Mouse (Mus musculus) neural tube, embryonic 11.5 days (tissue): ENCODE data around the gene P2ry2. TPM values are rescaled to one million over a fixed set of nuclear protein-coding genes. Genes with fewer than 3 reads are reported as not detected.

Source experiments
- ATAC-seq: fragments of 200-750 bp; cut with Nextera tagmentation; 2 replicates; pipeline ENCODE4 v1.8.0; 2017; ENCODE audit warnings: moderate number of reproducible peaks, mild to moderate bottlenecking, moderate TSS enrichment, moderate library complexity; ENCODE audit not compliant: insufficient read depth, low FRiP score, low TSS enrichment
- DNase-seq: peaks from one replicate; pipeline ENCODE4 v3.0.0-alpha.2; 2015; ENCODE audit warnings: low spot score
- H3K27ac ChIP-seq: fragments of 300-500 bp; sonication (generic); 2 replicates; pipeline ENCODE4 v1.5.1; 2014; ENCODE audit warnings: low read depth, mild to moderate bottlenecking, low read length
- H3K27me3 ChIP-seq: fragments of 300-500 bp; sonication (generic); 2 replicates; pipeline ENCODE4 v1.6.1; 2014; ENCODE audit warnings: mild to moderate bottlenecking, low read length, mixed read lengths; ENCODE audit not compliant: control insufficient read depth, insufficient read depth
- H3K36me3 ChIP-seq: fragments of 300-500 bp; sonication (generic); 2 replicates; pipeline ENCODE4 v1.6.1; 2014; ENCODE audit warnings: mild to moderate bottlenecking, low read length, moderate library complexity, mixed read lengths; ENCODE audit not compliant: control insufficient read depth, insufficient read depth
- H3K4me1 ChIP-seq: fragments of 300-500 bp; sonication (generic); 2 replicates; pipeline ENCODE4 v1.6.1; 2014; ENCODE audit warnings: low read length, mixed read lengths; ENCODE audit not compliant: control insufficient read depth, insufficient read depth
- H3K4me2 ChIP-seq: fragments of 300-500 bp; sonication (generic); 2 replicates; pipeline ENCODE4 v1.6.1; 2014; ENCODE audit warnings: low read depth, mild to moderate bottlenecking, moderate library complexity
- H3K4me3 ChIP-seq: fragments of 300-500 bp; sonication (generic); 2 replicates; pipeline ENCODE4 v1.5.1; 2014; ENCODE audit warnings: low read depth, low read length
- H3K9ac ChIP-seq: fragments of 300-500 bp; sonication (generic); 2 replicates; pipeline ENCODE4 v1.6.1; 2014; ENCODE audit warnings: mild to moderate bottlenecking, low read length
- H3K9me3 ChIP-seq: fragments of 300-500 bp; sonication (generic); 2 replicates; pipeline ENCODE4 v1.6.1; 2016; ENCODE audit warnings: low read length; ENCODE audit not compliant: control insufficient read depth
- WGBS: fragments of 180-500 bp; shearing (Covaris S2); extraction: QIAGEN DNeasy Blood & Tissue Kit; methylation state at CpG from one replicate; pipeline ENCODE4 v1.1.7; 2014; 5-methylcytosine and 5-hydroxymethylcytosine counted together
- polyA plus RNA-seq: library from polyadenylated mRNA; unstranded; fragments of >200 nt; fragmentation: Nextera tagmentation; extraction: Ambion mirVana; gene quantifications from 2 replicates; pipeline ENCODE4 v1.2.1, GENCODE M21; 2014

P2ry2 gene
- polyA plus RNA-seq, 1 experiment from 2014 or later, result 0.48 TPM

DNA sequence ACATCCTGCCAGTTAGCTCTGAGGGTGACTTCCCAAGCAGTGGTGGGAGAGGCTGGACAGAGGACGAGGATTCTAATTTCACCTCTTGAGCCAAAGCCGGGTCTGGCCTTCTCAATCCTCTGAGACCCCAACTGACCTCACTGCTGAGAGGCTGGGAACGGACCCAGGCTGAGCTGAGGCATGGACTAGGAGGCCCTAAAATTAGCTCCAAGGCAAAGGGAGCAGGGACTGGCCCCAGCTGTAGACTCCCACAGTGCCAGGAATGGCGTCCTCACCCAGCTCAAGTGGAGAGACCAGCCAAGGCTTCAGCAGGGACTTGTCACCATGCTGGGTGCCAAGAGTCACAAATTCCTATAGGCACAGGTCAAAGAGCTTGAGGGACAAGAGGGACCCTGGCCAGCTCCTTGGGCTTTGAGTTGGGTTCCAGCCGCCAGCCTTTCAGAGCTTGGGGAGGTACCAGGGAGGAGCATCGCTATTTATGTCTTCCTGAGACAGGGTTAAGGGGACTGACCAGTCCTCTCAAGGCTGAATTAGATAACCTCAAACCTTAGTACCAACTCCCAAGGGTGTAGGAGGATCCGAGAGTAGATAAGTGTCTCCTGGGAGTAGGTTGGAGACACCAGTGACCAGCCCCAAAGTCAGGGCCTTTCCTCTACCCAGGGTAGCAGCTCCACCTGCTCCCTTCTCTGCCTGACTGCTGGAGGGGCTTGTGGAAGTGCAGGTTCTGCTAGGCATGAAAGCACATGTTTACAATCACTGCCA is 36.8 kb upstream of the P2ry2 start:
- H3K4me2 ChIP-seq, result no peak overlapping the region
- no peaks in the 10 kb centered on the region for H3K9me3 ChIP-seq
- no peak overlapping the region for H3K27ac ChIP-seq
- ATAC-seq (no peak), DNase-seq (no peak)
- no peak overlapping the region for H3K9ac ChIP-seq
- no peak overlapping the region for H3K4me3 ChIP-seq
- no peaks in the 10 kb centered on the region for H3K27me3 ChIP-seq
- no peaks in the 10 kb centered on the region for H3K36me3 ChIP-seq
- WGBS, result 85% methylated on average over 7 of the region's 7 CpGs
- no peaks in the 10 kb centered on the region for H3K4me1 ChIP-seq

GRCm38 (mm10) chr7:101048247-101048646 is 35.6 kb upstream of the P2ry2 start:
- no peak overlapping the region for H3K27ac ChIP-seq
- H3K4me1 ChIP-seq, result no peaks in the 10 kb centered on the region
- H3K9me3 ChIP-seq, result no peaks in the 10 kb centered on the region
- no peaks in the 10 kb centered on the region for H3K27me3 ChIP-seq
- DNase-seq (no peak), ATAC-seq (no peak)
- no peak overlapping the region for H3K4me3 ChIP-seq
- H3K36me3 ChIP-seq, result no peaks in the 10 kb centered on the region
- no peak overlapping the region for H3K9ac ChIP-seq
- no peak overlapping the region for H3K4me2 ChIP-seq
- WGBS, result 81% methylated on average over 5 of the region's 5 CpGs

DNA sequence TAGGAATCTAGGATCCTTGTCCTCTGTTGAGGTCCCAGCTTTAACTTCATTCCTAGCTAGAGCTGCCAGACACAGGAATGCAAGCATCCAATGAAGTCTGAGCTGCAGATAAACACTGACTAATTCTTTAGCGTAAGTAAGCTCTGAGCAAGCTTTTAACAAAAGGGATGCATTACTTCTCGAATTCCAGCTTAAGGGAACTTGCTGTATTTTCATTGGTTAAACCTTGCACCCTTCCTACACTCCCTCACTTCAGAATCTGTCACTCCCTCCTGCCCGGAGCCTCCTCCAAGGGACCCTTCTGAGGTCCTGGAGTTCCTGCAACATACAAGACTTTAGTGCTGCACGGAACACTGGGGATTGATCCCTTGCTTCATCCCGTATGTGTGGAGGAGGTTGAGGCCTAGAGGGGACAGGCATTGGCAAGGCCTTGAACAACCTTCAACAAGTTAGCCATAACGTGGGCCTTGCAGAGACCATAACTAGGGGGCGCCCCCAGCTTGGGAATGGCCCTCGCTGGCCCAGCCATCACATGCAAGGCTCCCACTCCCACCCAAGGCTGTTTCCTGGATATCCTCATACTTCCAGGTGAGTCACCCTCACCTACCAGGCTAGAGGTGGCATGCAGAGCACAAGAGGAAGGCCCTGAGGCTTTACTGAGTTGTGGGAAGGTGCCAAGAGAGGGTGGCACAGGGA is 31.3 kb upstream of the P2ry2 start:
- no peak overlapping the region for H3K4me2 ChIP-seq
- DNase-seq (no peak), ATAC-seq (no peak)
- no peak overlapping the region for H3K9ac ChIP-seq
- H3K9me3 ChIP-seq, result no peaks in the 10 kb centered on the region
- no peak overlapping the region for H3K4me3 ChIP-seq
- WGBS, result 69% methylated on average over 8 of the region's 8 CpGs
- no peaks in the 10 kb centered on the region for H3K4me1 ChIP-seq
- no peaks in the 10 kb centered on the region for H3K27me3 ChIP-seq
- no peak overlapping the region for H3K27ac ChIP-seq
- no peaks in the 10 kb centered on the region for H3K36me3 ChIP-seq

DNA sequence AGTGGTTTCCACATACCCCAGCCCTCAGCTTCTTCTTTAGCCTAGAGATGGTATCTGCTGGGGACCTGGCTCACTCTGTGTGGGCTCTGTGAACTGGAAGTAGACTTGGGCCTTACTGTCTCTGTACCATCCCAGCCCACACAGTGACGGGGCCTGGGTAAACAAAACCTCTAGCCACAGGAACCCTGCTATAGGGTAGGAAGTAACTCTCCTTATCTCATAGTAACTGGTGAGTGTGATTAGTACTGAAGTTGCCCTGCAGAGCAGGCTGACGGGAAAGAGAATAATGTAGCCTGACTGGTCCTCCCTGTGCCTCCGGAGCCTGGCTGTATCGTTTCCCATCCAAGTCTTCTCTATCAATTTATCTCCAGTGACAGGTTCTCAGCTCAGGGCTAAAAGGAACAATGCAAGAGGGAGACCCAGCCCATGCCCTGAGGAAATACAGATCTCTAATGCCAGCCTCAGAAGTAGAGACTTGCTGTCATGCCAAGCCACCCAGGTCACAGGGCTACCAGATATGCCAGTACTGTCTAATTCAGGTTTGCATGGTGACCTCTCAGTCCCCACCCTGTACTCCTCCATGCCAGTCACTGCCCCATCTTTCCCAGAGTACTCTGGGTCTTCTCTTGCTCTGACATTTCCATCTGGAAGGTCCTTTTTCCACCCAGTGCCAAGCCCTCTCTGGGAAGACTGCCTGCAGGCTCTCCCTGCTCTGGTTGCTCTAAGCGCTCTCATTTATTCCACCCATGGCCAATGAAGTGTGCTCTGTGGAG is 29.5 kb upstream of the P2ry2 start:
- Histone ChIP-seq H3K4me2 (no peak overlapping the region), H3K4me3 (no peak overlapping the region), H3K9ac (no peak overlapping the region), H3K27me3 (no peaks in the 10 kb centered on the region), H3K27ac (no peak overlapping the region), H3K4me1 (no peaks in the 10 kb centered on the region), H3K9me3 (no peaks in the 10 kb centered on the region), H3K36me3 (no peaks in the 10 kb centered on the region)
- ATAC-seq (no peak), DNase-seq (no peak)
- 54% methylated on average over 5 of the region's 5 CpGs for WGBS

- 82% methylated on average over 2 of the region's 2 CpGs for WGBS
- Histone ChIP-seq H3K9ac (no peak overlapping the region), H3K4me2 (no peak overlapping the region), H3K36me3 (no peaks in the 10 kb centered on the region), H3K27me3 (no peaks in the 10 kb centered on the region), H3K27ac (no peak overlapping the region), H3K4me1 (no peaks in the 10 kb centered on the region), H3K4me3 (no peak overlapping the region), H3K9me3 (no peaks in the 10 kb centered on the region)
- ATAC-seq (no peak), DNase-seq (no peak)
These were observed 28.9 kb upstream of the P2ry2 start for GRCm38 (mm10) chr7:101041544-101041943.

- DNase-seq, result no peak
- no peak overlapping the region for H3K9ac ChIP-seq
- H3K36me3 ChIP-seq, result no peaks in the 10 kb centered on the region
- H3K4me1 ChIP-seq, result no peaks in the 10 kb centered on the region
- H3K27ac ChIP-seq, result no peak overlapping the region
- H3K4me3 ChIP-seq, result no peak overlapping the region
- H3K9me3 ChIP-seq, result no peaks in the 10 kb centered on the region
- H3K4me2 ChIP-seq, result no peak overlapping the region
- 84% methylated on average over 2 of the region's 2 CpGs for WGBS
- ATAC-seq, result no peak
- H3K27me3 ChIP-seq, result no peaks in the 10 kb centered on the region
These were observed 20.7 kb upstream of the P2ry2 start for GRCm38 (mm10) chr7:101033371-101033770.

GRCm38 (mm10) chr7:101031234-101031633 is 18.6 kb upstream of the P2ry2 start:
- Histone ChIP-seq H3K4me2 (no peak overlapping the region), H3K4me3 (no peak overlapping the region), H3K36me3 (no peaks in the 10 kb centered on the region), H3K9ac (no peak overlapping the region), H3K9me3 (no peaks in the 10 kb centered on the region), H3K27me3 (no peaks in the 10 kb centered on the region), H3K4me1 (no peaks in the 10 kb centered on the region), H3K27ac (no peak overlapping the region)
- ATAC-seq (no peak), DNase-seq (no peak)
- 62% methylated on average over 8 of the region's 8 CpGs for WGBS

GRCm38 (mm10) chr7:101030756-101031155 is 18.1 kb upstream of the P2ry2 start:
- H3K27ac ChIP-seq, result no peak overlapping the region
- no peaks in the 10 kb centered on the region for H3K36me3 ChIP-seq
- H3K4me2 ChIP-seq, result no peak overlapping the region
- no peaks in the 10 kb centered on the region for H3K9me3 ChIP-seq
- H3K9ac ChIP-seq, result no peak overlapping the region
- ATAC-seq, result no peak
- H3K27me3 ChIP-seq, result no peaks in the 10 kb centered on the region
- H3K4me1 ChIP-seq, result no peaks in the 10 kb centered on the region
- H3K4me3 ChIP-seq, result no peak overlapping the region
- no peak for DNase-seq
